Mouse (Mus musculus): ENCODE results near the gene Slc16a3.

Gene Slc16a3

GRCm38 (mm10) chr11:120948861-120949851 lies 876 bp downstream of the Slc16a3 start:
- DNase-seq = no peak

DNA sequence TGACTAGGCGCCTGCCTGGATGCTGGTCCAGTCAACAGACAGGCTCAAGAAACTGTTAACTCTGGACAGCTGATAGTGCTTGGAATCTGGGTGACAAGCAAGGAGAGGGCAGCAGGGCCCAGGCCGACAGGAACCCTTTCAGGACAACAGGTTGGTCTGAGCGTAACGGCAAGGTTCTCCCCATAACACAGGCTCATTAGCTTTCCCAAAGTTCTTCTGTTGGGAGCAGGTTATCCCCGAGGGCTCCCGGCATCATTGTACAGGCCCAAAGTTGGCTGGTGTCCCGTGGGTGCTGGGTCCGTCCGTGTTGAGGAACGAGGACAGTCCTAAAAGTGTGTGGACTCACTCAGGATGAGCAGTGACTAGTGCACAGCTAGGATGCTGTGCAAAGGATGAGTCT lies 1.6 kb downstream of the Slc16a3 start:
- DNase-seq = no peak

DNA sequence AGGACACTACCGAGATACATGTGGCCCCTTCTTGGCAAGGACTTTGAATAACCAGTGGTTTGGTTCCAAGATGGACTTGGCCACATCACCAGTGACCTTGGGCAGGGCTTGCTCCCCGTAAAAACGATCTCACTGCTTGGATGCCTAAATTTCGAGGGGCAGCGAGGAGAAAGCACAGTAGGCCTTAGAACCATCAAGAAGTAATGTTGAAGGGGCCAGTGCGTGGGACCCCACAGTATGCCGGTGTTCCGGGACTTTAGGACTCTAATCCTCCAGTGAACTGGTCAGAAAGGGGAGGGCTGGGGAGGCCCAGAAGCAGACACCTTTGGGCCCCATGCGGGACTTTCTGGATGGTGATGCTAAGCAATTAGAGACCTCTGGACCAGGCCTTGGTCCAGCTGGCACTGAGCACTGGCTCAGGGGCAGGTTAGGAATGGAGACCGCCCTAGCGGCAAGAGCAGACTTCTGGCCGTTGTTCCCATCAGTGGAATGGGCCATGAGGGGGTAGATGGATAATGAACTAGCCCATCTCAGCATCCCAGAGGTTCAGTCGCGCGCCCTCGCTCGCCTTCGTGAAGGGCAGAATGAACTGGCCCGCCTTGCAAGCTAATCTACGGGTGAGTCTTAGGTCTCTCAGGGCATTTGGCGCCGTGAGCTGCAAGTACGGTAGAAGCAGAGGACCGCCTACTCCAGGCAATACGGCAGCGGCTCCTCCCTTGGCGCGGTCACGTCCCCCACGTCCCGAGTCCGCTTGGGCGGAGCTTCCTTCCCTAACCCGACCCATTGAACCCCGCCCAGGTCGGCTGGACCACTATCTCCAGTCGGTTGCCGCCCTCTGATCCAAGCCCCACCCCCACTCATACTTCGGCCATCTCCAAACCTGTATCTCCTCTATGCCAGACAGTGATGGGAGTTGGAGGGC lies 2.3 kb downstream of the Slc16a3 start:
- DNase-seq = peak; percentile 57 to 61

GRCm38 (mm10) chr11:120951237-120951636 lies 3.0 kb downstream of the Slc16a3 start:
- DNase-seq = no peak

- DNase-seq = no peak
Measured at GRCm38 (mm10) chr11:120951731-120952730, 3.8 kb downstream of the Slc16a3 start.

DNA sequence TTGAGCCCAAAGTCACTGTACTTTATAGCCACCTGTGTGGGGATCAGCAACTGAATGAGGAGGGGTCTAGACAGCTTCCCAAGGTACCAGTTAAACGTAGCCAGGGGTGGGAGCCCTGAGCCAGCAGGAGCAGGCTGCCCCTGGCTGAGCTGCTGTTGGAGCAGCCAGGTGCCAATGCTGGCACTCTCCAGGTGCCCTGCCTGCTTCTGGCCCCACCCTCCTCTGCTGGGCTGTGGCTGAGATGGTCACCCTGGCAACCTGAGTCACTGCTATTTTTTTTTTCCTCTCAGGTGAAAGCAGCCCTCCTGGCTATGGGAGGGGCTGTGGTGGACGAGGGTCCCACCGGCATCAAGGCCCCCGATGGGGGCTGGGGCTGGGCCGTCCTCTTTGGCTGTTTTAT lies 6.7 kb downstream of the Slc16a3 start:
- no peak for DNase-seq

DNA sequence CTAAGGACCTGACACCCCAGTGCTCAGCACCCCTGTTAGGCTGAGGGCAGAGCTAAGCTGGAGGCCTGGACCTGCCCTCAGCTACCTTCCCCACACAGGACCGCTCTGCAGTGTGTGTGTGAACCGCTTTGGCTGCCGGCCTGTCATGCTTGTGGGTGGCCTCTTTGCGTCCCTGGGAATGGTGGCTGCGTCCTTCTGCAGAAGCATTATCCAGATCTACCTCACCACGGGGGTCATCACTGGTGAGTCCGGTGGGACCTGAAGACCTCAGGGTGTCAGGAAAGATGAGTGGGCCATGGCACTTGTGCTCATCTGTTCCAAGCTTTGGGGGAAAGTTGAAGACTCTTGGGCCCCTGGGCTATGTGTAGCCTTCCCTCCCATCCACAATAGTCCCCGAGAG lies 7.4 kb downstream of the Slc16a3 start:
- no peak for DNase-seq

GRCm38 (mm10) chr11:120957052-120957451 lies 8.8 kb downstream of the Slc16a3 start:
- DNase-seq = no peak

DNA sequence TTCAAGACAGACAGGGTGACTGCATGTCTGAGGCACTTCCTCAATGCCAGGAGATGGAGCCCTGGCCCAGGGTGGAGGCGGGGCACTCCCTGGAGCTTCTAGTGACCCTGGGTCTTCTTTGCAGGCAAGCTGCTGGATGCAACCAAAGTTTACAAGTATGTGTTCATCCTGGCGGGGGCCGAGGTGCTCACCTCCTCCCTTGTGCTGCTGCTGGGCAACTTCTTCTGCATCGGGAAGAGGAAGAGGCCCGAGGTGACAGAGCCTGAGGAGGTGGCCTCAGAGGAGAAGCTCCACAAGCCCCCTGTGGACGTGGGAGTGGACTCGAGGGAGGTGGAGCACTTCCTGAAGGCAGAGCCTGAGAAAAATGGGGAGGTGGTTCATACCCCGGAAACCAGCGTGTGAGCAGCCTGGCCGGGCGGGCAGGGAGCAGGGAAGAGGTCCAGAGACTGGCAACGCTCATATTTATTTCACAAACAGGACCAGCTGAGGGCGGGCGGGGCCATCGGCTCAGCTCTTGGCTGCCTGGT lies 9.5 kb downstream of the Slc16a3 start:
- no peak for DNase-seq

DNA sequence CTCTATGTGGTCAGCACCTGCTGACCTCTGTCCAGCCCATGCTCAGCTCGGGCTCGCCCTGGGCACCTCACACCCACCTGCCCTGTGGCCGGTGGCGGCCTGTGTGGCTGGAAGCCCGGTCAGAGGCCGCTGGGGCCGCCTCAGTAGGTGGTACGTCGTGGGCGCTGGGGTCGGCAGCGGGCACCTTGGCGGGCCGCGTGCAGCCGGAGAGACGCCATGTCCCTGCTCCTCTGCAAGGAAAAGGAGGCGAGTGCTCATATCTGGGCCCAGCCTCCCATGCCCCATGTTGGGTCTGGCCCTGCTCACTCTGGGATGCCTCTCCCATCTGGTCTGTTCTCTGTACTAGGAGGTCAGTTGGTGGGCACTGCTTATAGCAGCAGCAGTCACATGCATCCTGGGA lies 10.8 kb downstream of the Slc16a3 start:
- DNase-seq = no peak

DNA sequence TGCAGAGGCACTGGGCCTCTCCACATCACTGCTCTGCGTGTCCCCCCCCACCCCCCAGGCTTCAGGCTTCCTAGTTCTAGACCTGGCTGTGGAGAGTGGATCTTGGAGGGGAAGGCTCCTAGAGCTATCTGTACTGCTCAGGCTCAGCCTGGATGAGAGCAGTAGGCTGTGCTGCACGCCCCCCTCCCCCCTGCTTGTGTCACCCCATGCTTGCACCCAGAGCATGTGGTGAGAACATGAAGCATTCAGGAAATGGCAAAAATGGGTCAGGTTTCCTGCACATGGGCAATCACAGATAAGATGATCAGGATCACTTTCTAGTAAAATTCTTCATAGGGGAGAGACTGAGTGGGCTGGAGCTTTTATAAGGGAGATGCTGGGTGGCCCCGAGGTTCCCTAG lies 11.3 kb downstream of the Slc16a3 start:
- no peak for DNase-seq

DNA sequence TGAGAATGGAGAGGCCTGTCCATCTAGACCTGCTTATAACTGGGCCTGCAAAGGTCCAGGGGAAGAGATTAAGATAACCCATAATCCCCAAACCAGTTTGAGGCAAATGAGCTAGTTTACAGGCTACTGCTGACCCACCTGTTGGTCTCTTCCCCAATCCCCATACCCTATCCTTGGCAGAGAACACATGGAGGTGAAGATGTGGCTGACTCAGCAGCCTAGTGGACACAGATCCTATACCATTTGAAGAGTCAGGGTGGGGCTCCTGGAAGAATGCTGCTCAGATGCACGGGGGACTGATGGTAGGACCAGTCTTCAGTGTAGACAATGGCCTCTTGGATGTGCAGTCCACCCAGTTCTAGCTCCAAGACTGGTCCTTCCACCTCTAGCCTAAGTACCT lies 12.0 kb downstream of the Slc16a3 start:
- no peak for DNase-seq

- no peak for DNase-seq
Measured at GRCm38 (mm10) chr11:120961594-120961993, 13.3 kb downstream of the Slc16a3 start.

DNA sequence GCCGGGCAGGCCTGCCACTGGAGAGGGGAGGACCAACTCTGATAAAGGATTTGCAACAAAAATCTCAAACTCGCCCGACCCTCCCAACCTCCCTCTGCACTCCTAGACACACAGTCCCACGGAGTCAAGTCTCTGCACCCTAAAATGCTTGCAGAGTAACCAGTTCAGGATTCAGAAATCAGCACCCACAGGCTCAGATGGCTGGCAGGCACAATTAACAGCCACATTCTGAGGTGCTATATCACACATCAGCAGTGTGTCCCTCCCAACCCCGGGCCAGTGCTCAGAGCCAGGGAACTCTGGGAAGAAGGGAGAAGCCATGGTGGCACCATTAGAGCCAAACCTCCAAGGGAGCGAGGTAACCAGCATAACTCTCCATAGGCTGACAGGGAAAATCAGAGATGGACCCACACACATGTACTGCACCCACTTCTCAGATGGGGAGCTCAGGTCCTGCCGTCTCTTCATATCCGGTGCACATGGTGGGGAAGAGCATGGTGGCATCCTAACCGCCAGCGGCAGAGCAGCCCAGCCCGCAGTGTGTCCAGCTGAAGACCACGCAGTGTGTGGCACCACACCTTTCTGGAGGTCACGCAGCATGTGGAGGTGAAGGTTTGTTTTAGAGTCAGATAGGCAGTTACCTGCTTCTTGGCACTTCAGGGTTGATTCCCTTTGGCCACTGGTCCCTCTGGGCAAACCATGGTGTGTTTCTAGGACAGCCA lies 13.9 kb downstream of the Slc16a3 start:
- no peak for DNase-seq

GRCm38 (mm10) chr11:120962909-120963308 lies 14.6 kb downstream of the Slc16a3 start:
- no peak for DNase-seq

- no peak for DNase-seq
Measured at GRCm38 (mm10) chr11:120964195-120965157, 16.2 kb downstream of the Slc16a3 start.

- no peak for DNase-seq
Measured at GRCm38 (mm10) chr11:120965587-120965986, 17.3 kb downstream of the Slc16a3 start.

- DNase-seq = no peak
Measured at GRCm38 (mm10) chr11:120969742-120970141, 21.5 kb downstream of the Slc16a3 start.

DNA sequence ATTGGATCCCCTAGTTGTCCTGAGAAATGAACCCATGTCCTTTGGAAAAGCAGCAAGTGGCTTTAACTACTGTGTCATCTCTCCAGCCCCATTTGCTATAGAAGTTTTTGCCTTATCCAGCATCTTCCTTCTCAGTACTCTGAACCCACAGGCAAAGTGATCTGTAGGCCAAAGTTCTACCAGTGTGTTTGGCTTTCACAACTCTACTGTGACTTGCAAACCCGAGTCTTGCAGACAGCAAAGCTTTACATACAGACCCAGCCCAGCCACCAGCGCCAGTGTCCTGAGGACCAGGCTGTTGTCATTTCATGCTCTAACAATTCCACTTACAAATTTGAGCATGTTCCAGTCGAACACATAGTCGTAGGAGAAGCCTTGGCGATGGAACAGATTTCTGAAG lies 23.0 kb downstream of the Slc16a3 start:
- DNase-seq = no peak

DNA sequence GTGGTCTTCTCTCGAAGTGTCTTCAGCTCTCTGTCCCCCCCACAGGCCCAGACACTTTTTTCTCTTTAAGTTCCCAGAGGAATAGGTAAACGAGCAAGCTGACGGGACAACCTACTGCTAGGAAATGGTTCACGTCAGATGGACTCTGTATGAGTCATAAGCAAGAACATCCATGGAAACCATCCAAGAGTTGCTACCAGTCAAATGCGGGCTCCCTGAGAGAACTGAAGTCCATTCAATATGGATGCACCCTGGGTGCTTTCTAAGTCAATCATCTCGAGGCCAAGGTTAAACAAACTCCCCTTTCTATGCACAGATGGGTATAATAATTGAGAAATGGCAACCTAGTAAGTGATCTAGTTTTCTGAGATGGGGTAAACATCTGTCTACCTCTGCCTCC lies 25.0 kb downstream of the Slc16a3 start:
- DNase-seq = no peak
